Mouse (Mus musculus): ENCODE measurements around the gene Phactr3. TPM values are rescaled to one million over a fixed set of nuclear protein-coding genes. Genes with fewer than 3 reads are reported as not detected.

Gene Phactr3
- polyA plus RNA-seq (2012; rRNA removed) = 89.9 and 95.0 TPM in 2 replicates

DNA sequence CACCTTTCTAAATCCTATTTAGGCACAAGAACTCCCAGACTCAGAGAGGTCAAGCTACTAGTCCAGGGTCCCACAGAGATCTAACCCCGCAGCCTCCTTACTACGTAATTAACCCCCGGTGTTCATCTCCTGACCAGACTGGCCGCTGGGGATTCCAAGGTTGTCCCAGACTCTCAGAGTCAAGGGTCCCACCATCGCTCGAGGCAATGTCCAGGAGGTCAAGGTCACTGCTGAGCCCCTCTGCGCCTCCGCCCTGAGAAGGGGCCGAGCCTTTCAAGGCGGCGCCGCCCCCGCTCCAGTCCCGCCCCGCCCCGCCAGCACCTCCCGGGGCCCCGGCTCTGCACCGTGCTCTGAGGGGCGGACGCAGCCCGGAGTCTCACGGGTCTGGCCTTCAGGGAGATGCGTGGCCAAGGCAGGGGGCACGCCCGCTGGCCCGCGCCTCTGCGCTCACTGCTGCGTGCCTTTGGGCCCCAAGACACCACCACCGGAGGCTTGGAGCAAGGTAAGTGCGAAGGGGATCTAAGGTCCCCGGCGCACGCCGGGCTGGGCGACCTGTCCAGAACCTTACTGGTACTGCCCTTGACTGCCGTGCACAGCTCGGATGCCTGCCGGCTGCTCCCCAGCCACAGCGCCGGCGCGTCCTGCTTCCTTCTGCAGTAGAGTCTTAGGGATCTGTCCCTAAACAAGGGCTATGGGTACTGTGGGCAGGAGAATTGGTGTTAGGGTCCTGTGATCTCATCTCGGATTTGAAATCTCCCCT is at the start of gene Phactr3:
TSS of gene Phactr3 (plus strand) at position 175 of the 760 bp plus-strand sequence.

GRCm38 (mm10) chr2:178078166-178078717 is 40.5 kb upstream of the Phactr3 start, which contains the start of gene Zfp931:
Gene Zfp931 (minus strand): TSS chr2:178078476.

Other genes starting within 250 kb of the Phactr3 start
- gene Gm14327, start 221.9 kb upstream of the Phactr3 start, polyA plus RNA-seq (2012; rRNA removed) = 2.2 and 2.4 TPM in 2 replicates
- gene Zfp972, start 193.4 kb upstream of the Phactr3 start, polyA plus RNA-seq (2012; rRNA removed) = 0.55 and 0.58 TPM in 2 replicates
- gene Gm14326, start 161.7 kb upstream of the Phactr3 start, polyA plus RNA-seq (2012; rRNA removed) = 9.7 and 11.8 TPM in 2 replicates
- 6.6 and 8.2 TPM in 2 replicates for gene Zfp971, start 95.7 kb upstream of the Phactr3 start, polyA plus RNA-seq (2012; rRNA removed)
- gene Zfp931, start 40.5 kb upstream of the Phactr3 start, polyA plus RNA-seq (2012; rRNA removed) = 10.7 and 12.1 TPM in 2 replicates

Data from central nervous system, embryonic 18 days (tissue).